Mouse (Mus musculus) lung, postnatal 0 days (tissue): ENCODE measurements around the gene Dph7. TPM values are rescaled to one million over a fixed set of nuclear protein-coding genes. Genes with fewer than 3 reads are reported as not detected.
"Not testable (repeated sequence)": the region's sequence is repeated elsewhere in the genome, so short reads cannot be mapped to it uniquely, and the experiment has no call there.

ENCODE experiments used
- ATAC-seq: fragments of 200-750 bp; cut with Nextera tagmentation; 2 replicates; pipeline ENCODE4 v1.8.0; 2017; ENCODE audit warnings: moderate library complexity
- DNase-seq: peaks from one replicate; pipeline ENCODE4 v3.0.0-alpha.2; 2016; ENCODE audit warnings: low spot score
- H3K27ac ChIP-seq: fragments of 300-500 bp; sonication (generic); 2 replicates; pipeline ENCODE4 v1.5.1; 2014; ENCODE audit warnings: antibody characterized with exemption, mild to moderate bottlenecking, low read length, mixed read lengths
- H3K27me3 ChIP-seq: fragments of 300-500 bp; sonication (generic); replicated peaks from 2 replicates; pipeline ENCODE4 v1.6.1; 2014; ENCODE audit warnings: low read length, mixed read lengths; ENCODE audit not compliant: insufficient read depth
- H3K36me3 ChIP-seq: fragments of 300-500 bp; sonication (generic); 2 replicates; pipeline ENCODE4 v1.6.1; 2014; ENCODE audit warnings: low read length, mixed read lengths; ENCODE audit not compliant: insufficient read depth
- H3K4me1 ChIP-seq: fragments of 300-500 bp; sonication (generic); 2 replicates; pipeline ENCODE4 v1.6.1; 2014; ENCODE audit warnings: antibody characterized with exemption, low read depth, low read length, mixed read lengths; ENCODE audit not compliant: insufficient read depth
- H3K4me2 ChIP-seq: fragments of 300-500 bp; sonication (generic); replicated peaks from 2 replicates; pipeline ENCODE4 v1.6.1; 2014; ENCODE audit warnings: low read depth, mild to moderate bottlenecking, low read length, moderate library complexity, mixed read lengths
- H3K4me3 ChIP-seq: fragments of 300-500 bp; sonication (generic); 2 replicates; pipeline ENCODE4 v1.5.1; 2014; ENCODE audit warnings: low read depth, low read length
- H3K9ac ChIP-seq: fragments of 300-500 bp; sonication (generic); replicated peaks from 2 replicates; pipeline ENCODE4 v1.6.1; 2014; ENCODE audit warnings: low read depth, mild to moderate bottlenecking
- H3K9me3 ChIP-seq: fragments of 300-500 bp; sonication (generic); 2 replicates; pipeline ENCODE4 v1.6.1; 2016; ENCODE audit warnings: low read length, mixed read lengths
- CTCF ChIP-seq: IDR thresholded peaks from 2 replicates; pipeline ENCODE4 v1.5.1; 2016; ENCODE audit warnings: antibody characterized with exemption, mild to moderate bottlenecking
- EP300 ChIP-seq: IDR thresholded peaks from 2 replicates; pipeline ENCODE4 v1.6.1; 2016; ENCODE audit warnings: antibody characterized with exemption, mild to moderate bottlenecking, control low read depth
- WGBS: fragments of 180-500 bp; shearing (Covaris S2); extraction: QIAGEN DNeasy Blood & Tissue Kit; methylation state at CpG from one replicate; pipeline ENCODE4 v1.1.7; 2014; 5-methylcytosine and 5-hydroxymethylcytosine counted together
- polyA plus RNA-seq: library from polyadenylated mRNA; unstranded; fragments of >200 nt; fragmentation: Nextera tagmentation; extraction: Ambion mirVana; gene quantifications from 2 replicates; pipeline ENCODE4 v1.2.1, GENCODE M21; 2015

The Dph7 gene
- polyA plus RNA-seq, 1 experiment from 2014 or later: 13.3 TPM

DNA sequence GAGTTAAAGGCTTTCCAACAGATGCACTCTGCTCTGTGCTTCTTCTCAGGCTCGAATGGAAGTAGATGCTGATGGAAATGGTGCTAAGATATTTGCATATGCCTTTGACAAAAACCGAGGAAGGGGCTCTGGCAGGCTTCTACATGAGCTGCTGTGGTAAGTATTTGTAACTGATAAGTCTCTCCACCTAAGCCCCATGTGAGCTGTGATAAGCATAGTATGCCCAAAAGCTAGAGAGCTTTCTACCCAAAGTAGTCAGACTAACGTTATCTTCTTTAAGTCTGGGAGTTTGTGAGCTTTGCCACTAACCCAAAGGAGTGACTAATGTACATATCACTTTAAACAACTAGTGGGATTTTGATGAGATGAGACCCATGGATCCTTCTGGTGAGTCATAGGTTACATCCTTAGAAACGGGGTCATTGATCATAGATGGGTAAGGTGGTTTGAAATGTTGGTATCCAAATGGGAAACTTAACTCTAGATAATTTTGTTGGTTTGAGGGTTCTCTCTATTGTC is 9.6 kb upstream of the Dph7 start:
- 85% methylated on average over 4 of the region's 4 CpGs for whole genome bisulfite sequencing
- H3K27me3 ChIP-seq: no peaks in the 10 kb centered on the region
- ATAC-seq: no peak
- peaks cover 4% of the 10 kb centered on the region for H3K4me1 ChIP-seq
- H3K9ac ChIP-seq: no peak overlapping the region
- no peak overlapping the region for H3K4me2 ChIP-seq
- TF ChIP-seq CTCF (no peak), EP300 (no peak)
- no peak overlapping the region for H3K4me3 ChIP-seq
- no peak for DNase-seq
- 0 out of 2 replicates have a peak, but pooled peaks cover 9% of the 10 kb centered on the region for H3K36me3 ChIP-seq
- no peak overlapping the region for H3K27ac ChIP-seq
- H3K9me3 ChIP-seq: no peaks in the 10 kb centered on the region

DNA sequence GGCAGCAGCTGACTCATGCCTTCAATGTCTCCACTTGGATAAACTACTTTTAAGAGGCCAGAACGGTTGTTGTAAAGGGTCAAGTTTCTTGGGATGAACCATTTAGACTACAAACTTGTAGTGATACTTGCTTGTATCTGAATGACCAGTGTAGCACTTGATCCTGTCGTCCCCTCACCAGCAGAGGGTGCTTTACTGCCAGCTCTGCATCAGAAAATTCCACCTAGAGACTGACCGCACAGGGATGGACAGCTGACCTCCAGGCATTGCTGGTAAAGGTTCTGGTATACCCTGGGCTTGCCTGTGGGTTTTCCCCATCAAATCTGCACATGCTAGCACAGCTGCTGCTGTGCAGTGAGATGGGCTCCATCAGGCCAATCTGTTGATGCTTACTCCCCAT is 1.3 kb upstream of the Dph7 start:
- WGBS: 35% methylated on average over 3 of the region's 3 CpGs
- no peak overlapping the region for H3K4me3 ChIP-seq
- peak; percentile 48 for DNase-seq
- H3K4me2 ChIP-seq: no peak overlapping the region
- no peaks in the 10 kb centered on the region for H3K27me3 ChIP-seq
- TF ChIP-seq CTCF (peak; percentile 71), EP300 (no peak)
- no peak overlapping the region for H3K27ac ChIP-seq
- no peaks in the 10 kb centered on the region for H3K4me1 ChIP-seq
- peaks cover 7% of the 10 kb centered on the region; the same call in 1 of the 2 replicates for H3K36me3 ChIP-seq
- no peak overlapping the region for H3K9ac ChIP-seq
- no peaks in the 10 kb centered on the region for H3K9me3 ChIP-seq
- ATAC-seq: 0 out of 2 replicates have a peak, but pooled peaks have one; percentile 43

DNA sequence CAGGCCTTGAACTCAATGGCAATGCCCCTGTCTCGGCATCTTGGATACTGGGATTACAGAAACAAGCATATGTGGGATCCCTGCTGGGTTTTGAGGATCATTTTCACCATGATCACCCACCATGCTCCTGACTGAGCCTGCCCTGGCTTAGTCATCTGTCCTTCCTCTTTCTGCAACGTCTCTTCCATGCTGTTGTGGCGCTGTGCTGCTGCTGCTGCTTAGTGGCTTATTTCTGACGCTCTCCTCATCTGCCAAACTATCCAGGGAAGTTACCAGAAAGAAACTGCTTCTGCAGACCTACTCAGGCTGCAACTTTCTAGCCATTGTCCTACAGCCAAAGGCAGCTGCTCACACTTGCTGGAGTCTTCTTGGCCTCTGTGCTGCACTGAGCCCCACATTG is 8.2 kb downstream of the Dph7 start:
- H3K4me1 ChIP-seq: peaks cover 9% of the 10 kb centered on the region; the same call in 1 of the 2 replicates
- H3K36me3 ChIP-seq: peaks cover 11% of the 10 kb centered on the region; the same call in 1 of the 2 replicates
- no peak for ATAC-seq
- WGBS: 73% methylated on average over 4 of the region's 4 CpGs
- no peaks in the 10 kb centered on the region for H3K27me3 ChIP-seq
- no peaks in the 10 kb centered on the region for H3K9me3 ChIP-seq
- TF ChIP-seq CTCF (no peak), EP300 (no peak)
- no peak overlapping the region for H3K4me3 ChIP-seq
- no peak for DNase-seq
- no peak overlapping the region for H3K4me2 ChIP-seq
- H3K9ac ChIP-seq: no peak overlapping the region
- H3K27ac ChIP-seq: no peak overlapping the region

DNA sequence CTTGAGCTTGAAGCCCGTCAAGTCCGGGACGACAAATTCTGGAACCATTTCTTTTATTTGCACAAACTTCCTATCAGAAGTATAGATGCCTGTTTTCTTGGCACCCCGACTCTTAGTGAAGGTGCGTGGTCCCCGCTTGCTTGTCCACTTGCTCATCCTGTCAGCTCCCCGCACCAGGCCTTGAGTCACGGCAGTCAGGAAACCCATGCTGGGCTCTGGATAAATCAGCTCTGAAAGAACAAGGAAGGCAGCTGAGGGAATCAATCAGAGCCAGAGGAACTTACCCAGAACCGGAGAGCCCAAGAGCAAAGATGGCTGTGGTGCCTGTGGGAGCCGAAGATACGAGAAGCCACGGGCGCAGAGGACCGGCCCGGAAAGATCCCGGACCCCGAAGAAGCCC is 12.3 kb downstream of the Dph7 start:
- Histone ChIP-seq H3K9ac (peak overlapping the region; percentile 76), H3K27ac (peak overlapping the region; percentile 88), H3K4me2 (peak overlapping the region; percentile 97), H3K4me3 (peak overlapping the region; percentile 71)
- H3K4me1 ChIP-seq, DNase-seq, H3K9me3 ChIP-seq, H3K36me3 ChIP-seq, H3K27me3 ChIP-seq, ATAC-seq: not testable (repeated sequence)
- WGBS: 3% methylated on average over 17 of the region's 17 CpGs

DNA sequence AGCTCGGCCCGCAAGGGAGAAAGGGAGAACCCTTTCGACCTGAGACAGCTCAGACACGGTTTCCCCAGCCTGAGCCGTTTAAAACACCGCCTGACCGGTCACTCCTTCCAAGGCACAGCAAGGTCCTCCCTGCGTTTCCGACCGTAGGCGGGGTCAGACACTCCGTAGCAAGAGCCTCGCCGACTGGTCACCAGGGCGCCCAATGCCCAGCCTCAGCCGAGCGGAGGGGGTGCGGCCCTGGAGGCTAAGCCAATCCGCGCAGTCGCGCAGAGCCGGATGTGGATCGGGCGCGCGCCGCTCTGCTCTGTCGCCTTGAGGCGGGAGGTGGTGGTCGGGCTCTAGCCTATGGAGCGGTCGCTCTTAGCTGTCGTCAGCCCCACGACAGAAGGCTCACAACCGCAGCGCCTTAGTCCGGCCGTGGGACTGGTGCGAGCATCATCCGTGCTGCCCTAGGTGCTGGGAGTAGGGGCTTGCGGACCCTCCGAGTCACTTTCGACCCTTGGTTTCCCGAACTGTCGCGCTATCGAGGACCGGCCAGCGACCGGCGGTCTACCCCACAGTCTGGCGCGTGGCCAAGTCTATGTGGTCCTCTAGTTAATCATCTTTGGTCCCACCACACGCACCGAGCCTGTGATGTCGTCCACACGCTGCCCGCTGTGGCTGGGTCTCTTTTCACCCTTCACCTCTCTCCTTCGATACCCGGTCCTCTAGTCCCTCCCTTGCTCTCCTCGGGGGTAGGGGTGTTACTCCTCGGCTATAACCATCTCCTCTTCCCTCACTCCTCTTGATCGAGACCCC is 12.9 kb downstream of the Dph7 start, which contains the start of gene Mrpl41:
Gene Mrpl41, minus strand, starts transcription at position 193 of the 798 bp plus-strand sequence.
- Histone ChIP-seq H3K4me2 (peak within 1 kb of the TSS; percentile 97), H3K9me3 (no peaks in the 10 kb centered on the region), H3K9ac (peak within 1 kb of the TSS; percentile 76), H3K4me1 (peaks cover 9% of the 10 kb centered on the region; the same call in 1 of the 2 replicates), H3K36me3 (no peaks in the 10 kb centered on the region), H3K27ac (peak within 1 kb of the TSS; percentile 91), H3K27me3 (no peaks in the 10 kb centered on the region), H3K4me3 (peak within 1 kb of the TSS; percentile 71)
- 1% methylated on average over 64 of the region's 64 CpGs for WGBS
- peak; percentile 99 for DNase-seq
- ATAC-seq: peak; percentile 98
- no peak; the same call in 1 of the 2 replicates for TF ChIP-seq CTCF
- no peak for TF ChIP-seq EP300

DNA sequence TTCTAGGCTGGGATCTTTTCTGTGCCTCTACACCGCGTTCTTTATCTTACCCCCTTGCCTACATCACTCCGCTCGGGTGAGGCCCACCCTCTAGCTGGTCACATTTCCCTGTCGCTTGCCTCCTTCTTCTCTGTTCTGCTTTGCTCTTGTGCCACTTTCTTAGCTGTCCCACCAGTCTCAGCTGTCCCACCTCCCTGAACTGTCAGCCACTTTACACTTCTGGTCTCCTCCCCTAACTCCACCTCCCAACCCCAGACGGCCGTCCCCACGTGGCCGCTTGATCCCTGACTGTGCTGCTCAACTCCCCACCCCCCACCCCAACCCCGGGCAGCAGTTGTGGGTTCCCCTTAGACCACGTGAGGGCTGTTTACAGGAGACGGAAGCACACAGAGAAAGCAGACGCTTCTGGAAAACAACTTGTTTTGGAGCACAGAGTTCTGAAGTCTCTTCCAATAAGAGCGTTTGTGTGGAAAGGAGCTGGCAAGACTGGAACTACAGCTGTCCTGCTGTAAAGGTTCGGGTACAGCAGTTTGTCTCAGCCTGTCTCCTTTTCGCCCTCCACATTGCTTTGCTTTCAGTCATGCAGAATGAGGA is 13.6 kb downstream of the Dph7 start, which contains the start of gene Pnpla7:
Gene Pnpla7, plus strand, starts transcription at position 330 of the 594 bp plus-strand sequence.
- H3K4me1 ChIP-seq: peaks cover 9% of the 10 kb centered on the region; the same call in 1 of the 2 replicates
- ATAC-seq (peak; percentile 74), DNase-seq (peak; percentile 97)
- peak within 1 kb of the TSS; percentile 71 for H3K4me3 ChIP-seq
- H3K9me3 ChIP-seq: no peaks in the 10 kb centered on the region
- peak within 1 kb of the TSS; percentile 91 for H3K27ac ChIP-seq
- peak within 1 kb of the TSS; percentile 76 for H3K9ac ChIP-seq
- H3K4me2 ChIP-seq: peak within 1 kb of the TSS; percentile 97
- 1% methylated on average over 16 of the region's 16 CpGs for WGBS
- H3K36me3 ChIP-seq: no peaks in the 10 kb centered on the region
- TF ChIP-seq CTCF (no peak), EP300 (0 out of 2 replicates have a peak, but pooled peaks have one; percentile 35)
- no peaks in the 10 kb centered on the region for H3K27me3 ChIP-seq
